Mouse (Mus musculus): ENCODE measurements around the gene Fam222a.

The Fam222a gene

DNA sequence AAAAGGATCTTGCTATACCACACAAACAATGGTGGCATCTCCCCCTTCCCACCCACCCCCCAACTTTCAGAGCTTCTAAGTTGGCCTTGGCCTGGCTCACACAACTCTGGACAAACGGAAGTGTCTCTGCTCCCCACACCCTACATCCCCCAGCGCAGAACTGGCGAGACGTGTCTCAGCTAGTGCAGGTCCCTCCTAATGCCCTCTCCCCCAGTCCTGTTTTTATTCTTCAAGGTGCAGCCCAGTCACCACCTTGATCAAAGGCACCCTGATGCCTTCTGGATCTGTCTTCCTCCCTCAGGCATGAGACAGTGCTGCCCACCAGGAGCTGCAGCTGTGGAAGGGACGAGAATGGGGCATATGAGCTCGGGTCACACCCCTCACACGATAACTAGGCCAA is 88.5 kb downstream of the Fam222a start:
- no peak for DNase-seq (ENCODE audit: low spot score)

DNA sequence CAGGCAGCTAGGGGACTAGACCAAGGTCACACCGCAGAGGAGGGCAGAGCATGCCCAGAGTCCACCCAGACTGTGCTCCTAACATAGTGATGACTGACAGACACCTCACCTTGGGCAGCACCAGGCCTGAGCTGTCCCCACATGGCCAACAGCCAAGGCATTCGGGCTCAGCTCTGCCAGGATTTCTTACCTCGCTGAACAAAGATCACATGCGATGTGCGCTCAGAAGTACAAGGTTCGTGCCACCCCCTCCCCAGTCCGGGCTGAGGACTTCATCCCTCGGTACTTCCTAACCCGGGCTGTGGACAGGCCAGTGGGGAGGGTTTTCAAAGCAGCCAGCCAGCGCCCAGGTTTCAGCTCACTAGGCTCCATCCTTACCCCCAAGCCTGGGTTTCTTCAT is 89.6 kb downstream of the Fam222a start:
- no peak for DNase-seq (ENCODE audit: low spot score)

DNA sequence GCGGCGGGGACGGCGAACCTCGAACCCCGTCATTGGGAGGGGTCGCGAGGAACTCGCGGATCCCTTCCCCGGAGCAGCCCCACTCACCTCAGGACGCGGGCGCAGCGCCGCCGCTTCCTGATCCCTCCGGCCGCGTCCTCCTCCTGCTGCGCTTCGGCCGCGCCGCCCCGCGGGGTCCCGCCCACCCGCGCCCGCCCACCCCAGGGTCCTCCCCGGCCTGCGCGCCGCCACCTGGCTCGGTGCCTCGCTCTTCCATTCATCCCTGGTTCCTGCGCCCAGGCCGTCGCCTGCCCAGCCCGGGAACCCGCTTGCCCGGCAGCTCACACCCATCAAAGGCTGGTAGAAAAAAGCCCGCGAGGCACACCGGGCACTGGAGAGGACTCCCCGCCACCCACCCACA is 90.4 kb downstream of the Fam222a start, which contains the start of gene Trpv4:
Gene Trpv4 (minus strand): TSS at position 167 of the 400 bp plus-strand sequence.
- DNase-seq (ENCODE audit: low spot score), result no peak

DNA sequence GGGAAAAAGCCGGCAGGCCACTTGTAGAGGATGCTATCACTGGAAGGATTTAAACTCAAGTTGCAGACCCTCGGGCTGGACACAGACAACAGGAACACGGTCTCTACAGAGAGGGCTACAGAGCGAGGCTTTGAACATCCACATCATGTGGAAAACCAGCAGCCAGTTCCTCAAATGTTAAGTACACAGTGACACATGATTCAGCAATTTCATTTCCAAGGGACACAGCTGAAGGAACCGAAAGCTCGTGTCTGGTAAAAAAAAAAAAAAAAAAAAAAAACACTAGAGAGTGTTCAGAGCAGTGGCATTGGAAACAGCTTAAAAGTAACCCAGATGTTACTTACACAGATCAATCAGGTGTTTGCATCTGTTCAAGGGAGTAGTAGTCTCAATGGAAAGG is 93.2 kb downstream of the Fam222a start:
- no peak for DNase-seq (ENCODE audit: low spot score)

Measured in adipocyte (in vitro differentiated cells).